Comparison of ENCODE assay signal across 7 mouse cellular contexts in genomic region chr1:181151541-181151940, GRCm38 (mm10). TPM values are rescaled to one million over a fixed set of nuclear protein-coding genes. Genes with fewer than 3 reads are reported as not detected.
DNase-seq lines count a peak whose midpoint lies in the region; ATAC-seq and TF ChIP-seq lines count a peak whose summit lies in the region.

No protein-coding gene starts in this region.

- no peaks in the 10 kb centered on the region for H3K27me3 ChIP-seq in neural tube, embryonic 11.5 days (ENCODE audit: control insufficient read depth, insufficient read depth, low read length)
- no peaks in the 10 kb centered on the region for H3K27me3 ChIP-seq in limb, embryonic 12.5 days
- no peaks in the 10 kb centered on the region for H3K27me3 ChIP-seq in stomach, embryonic 16.5 days (ENCODE audit: control insufficient read depth, insufficient read depth, low read length)

- TF ChIP-seq POLR2A in embryonic fibroblast, embryonic 13.5 days (IDR thresholded peaks at IDR 0.05; ENCODE audit: low read depth, low read length): 0 out of 2 replicates have a peak, but pooled peaks have one; percentile 10

- peak overlapping the region; percentile 72 for H3K4me3 ChIP-seq in neural tube, embryonic 11.5 days (ENCODE audit: low read depth, low read length)
- peak overlapping the region; percentile 81 for H3K4me3 ChIP-seq in embryonic fibroblast, embryonic 13.5 days (ENCODE audit: insufficient read depth, low read length)
- H3K4me3 ChIP-seq in limb, embryonic 12.5 days (replicated peaks): peak overlapping the region; percentile 89
- H3K4me3 ChIP-seq in stomach, embryonic 16.5 days (replicated peaks; ENCODE audit: low read length): peak overlapping the region; percentile 91

- 0 out of 2 replicates have a peak, but pooled peaks have one; percentile 40 for ATAC-seq in neural tube, embryonic 11.5 days (ENCODE audit: insufficient read depth, low FRiP score, low TSS enrichment)
- no peak for ATAC-seq in limb, embryonic 12.5 days (ENCODE audit: insufficient number of reproducible peaks, insufficient read depth, low FRiP score, low TSS enrichment, low read depth)
- ATAC-seq in stomach, embryonic 16.5 days (ENCODE audit: insufficient read depth, low FRiP score): no peak

- H3K36me3 ChIP-seq in neural tube, embryonic 11.5 days (ENCODE audit: control insufficient read depth, insufficient read depth, low read length): no peaks in the 10 kb centered on the region
- H3K36me3 ChIP-seq in limb, embryonic 12.5 days: peaks cover 31% of the 10 kb centered on the region
- H3K36me3 ChIP-seq in stomach, embryonic 16.5 days (ENCODE audit: control insufficient read depth, insufficient read depth, low read length): no peaks in the 10 kb centered on the region

- TF ChIP-seq CTCF in embryonic fibroblast, embryonic 13.5 days (IDR thresholded peaks at IDR 0.05; ENCODE audit: borderline replicate concordance, insufficient read depth, low read length): no peak

- H3K4me1 ChIP-seq in neural tube, embryonic 11.5 days (ENCODE audit: control insufficient read depth, insufficient read depth, low read length): peaks cover 6% of the 10 kb centered on the region; the same call in 1 of the 2 replicates
- H3K4me1 ChIP-seq in embryonic fibroblast, embryonic 13.5 days (ENCODE audit: control insufficient read depth, insufficient read depth, low read length): peaks cover 4% of the 10 kb centered on the region; the same call in 1 of the 2 replicates
- peaks cover 11% of the 10 kb centered on the region for H3K4me1 ChIP-seq in limb, embryonic 12.5 days (replicated peaks)
- peaks cover 14% of the 10 kb centered on the region for H3K4me1 ChIP-seq in stomach, embryonic 16.5 days (ENCODE audit: control insufficient read depth, insufficient read depth, low read length)

- 44% methylated on average over 5 of the region's 5 CpGs for WGBS in neural tube, embryonic 11.5 days
- WGBS in limb, embryonic 12.5 days: 36% methylated on average over 5 of the region's 5 CpGs
- WGBS in stomach, embryonic 16.5 days: 25% methylated on average over 5 of the region's 5 CpGs

- H3K9ac ChIP-seq in neural tube, embryonic 11.5 days (ENCODE audit: low read length): peak overlapping the region; percentile 90
- peak overlapping the region; percentile 93 for H3K9ac ChIP-seq in limb, embryonic 12.5 days (replicated peaks)
- peak overlapping the region; percentile 95 for H3K9ac ChIP-seq in stomach, embryonic 16.5 days (ENCODE audit: low read length)

- peak overlapping the region; percentile 66 for H3K4me2 ChIP-seq in neural tube, embryonic 11.5 days (ENCODE audit: low read depth)
- peak overlapping the region; percentile 71 for H3K4me2 ChIP-seq in limb, embryonic 12.5 days
- H3K4me2 ChIP-seq in stomach, embryonic 16.5 days (ENCODE audit: low read depth, low read length): peak overlapping the region; percentile 75

- no peak for DNase-seq in neural tube, embryonic 11.5 days (ENCODE audit: low spot score)
- no peak for DNase-seq in neural tube, embryonic 10.5 days (ENCODE audit: extremely low spot score, low spot score)
- no peak for DNase-seq in adrenal gland, postnatal 4 days (ENCODE audit: low spot score in 2 of 2)
- no peak for DNase-seq in lung, postnatal 10 days

- no peak overlapping the region for H3K27ac ChIP-seq in neural tube, embryonic 11.5 days (ENCODE audit: low read depth, low read length)
- no peak overlapping the region for H3K27ac ChIP-seq in embryonic fibroblast, embryonic 13.5 days (ENCODE audit: insufficient read depth, low read length)
- no peak overlapping the region for H3K27ac ChIP-seq in limb, embryonic 12.5 days
- peak overlapping the region; percentile 89; the same call in 1 of the 2 replicates for H3K27ac ChIP-seq in stomach, embryonic 16.5 days (ENCODE audit: low read length)

- no peaks in the 10 kb centered on the region for H3K9me3 ChIP-seq in neural tube, embryonic 11.5 days (ENCODE audit: control insufficient read depth, low read length)
- no peaks in the 10 kb centered on the region for H3K9me3 ChIP-seq in limb, embryonic 12.5 days
- no peaks in the 10 kb centered on the region for H3K9me3 ChIP-seq in stomach, embryonic 16.5 days (replicated peaks; ENCODE audit: control insufficient read depth, low read length)

RNA-seq across cellular contexts. Expression of gene Cnih4, which starts 7.0 kb away (rescaled TPM):
- polyA plus RNA-seq in neural tube, embryonic 11.5 days (2014; fragmentation: Nextera tagmentation; extraction: Ambion mirVana): 94.2 and 106 TPM in 2 replicates
- polyA plus RNA-seq in embryonic fibroblast, embryonic 13.5 days (2011; ENCODE audit: insufficient read length, low read depth, missing spikeins): 88.6 and 104 TPM in 2 replicates
- polyA plus RNA-seq in limb, embryonic 12.5 days (2016; fragmentation: Nextera tagmentation; extraction: Ambion mirVana): 80.8 and 82.5 TPM in 2 replicates
- 113 and 135 TPM in 2 replicates for polyA plus RNA-seq in stomach, embryonic 16.5 days (2015; fragmentation: Nextera tagmentation; extraction: Ambion mirVana)
- 10 to 100 TPM; 39.6 to 42.8 TPM for total RNA-seq in adrenal gland, postnatal 4 days (2021)

RNA-seq across cellular contexts. Expression of gene Nvl, which starts 7.5 kb away (rescaled TPM):
- 39.2 and 39.3 TPM in 2 replicates for polyA plus RNA-seq in neural tube, embryonic 11.5 days (2014; fragmentation: Nextera tagmentation; extraction: Ambion mirVana)
- polyA plus RNA-seq in embryonic fibroblast, embryonic 13.5 days (2011; ENCODE audit: insufficient read length, low read depth, missing spikeins): 51.0 and 55.5 TPM in 2 replicates
- 45.4 and 46.3 TPM in 2 replicates for polyA plus RNA-seq in limb, embryonic 12.5 days (2016; fragmentation: Nextera tagmentation; extraction: Ambion mirVana)
- polyA plus RNA-seq in stomach, embryonic 16.5 days (2015; fragmentation: Nextera tagmentation; extraction: Ambion mirVana): 29.3 and 30.5 TPM in 2 replicates
- 10 to 100 TPM; 28.8 to 28.9 TPM for total RNA-seq in adrenal gland, postnatal 4 days (2021)
